Mouse (Mus musculus) stomach, postnatal 0 days (tissue): Measurements from ENCODE around the gene Rxfp1. TPM values are rescaled to one million over a fixed set of nuclear protein-coding genes. Genes with fewer than 3 reads are reported as not detected.

Experiments
- ATAC-seq: fragments of 200-750 bp; cut with Nextera tagmentation; 2 replicates; pipeline ENCODE4 v1.8.0; 2017; ENCODE audit not compliant: low FRiP score, low TSS enrichment
- DNase-seq: peaks from one replicate; pipeline ENCODE4 v3.0.0-alpha.2; 2016; ENCODE audit warnings: low spot score
- H3K27ac ChIP-seq: fragments of 300-500 bp; sonication (generic); replicated peaks from 2 replicates; pipeline ENCODE4 v1.5.1; 2014; ENCODE audit warnings: mild to moderate bottlenecking, control low read depth
- H3K27me3 ChIP-seq: fragments of 300-500 bp; sonication (generic); 2 replicates; pipeline ENCODE4 v1.6.1; 2014; ENCODE audit warnings: low read length; ENCODE audit not compliant: control insufficient read depth, insufficient read depth
- H3K36me3 ChIP-seq: fragments of 300-500 bp; sonication (generic); 2 replicates; pipeline ENCODE4 v1.6.1; 2014; ENCODE audit warnings: low read length, mixed read lengths; ENCODE audit not compliant: control insufficient read depth, insufficient read depth
- H3K4me1 ChIP-seq: fragments of 300-500 bp; sonication (generic); replicated peaks from 2 replicates; pipeline ENCODE4 v1.6.1; 2014; ENCODE audit warnings: antibody characterized with exemption; ENCODE audit not compliant: control insufficient read depth, insufficient read depth
- H3K4me2 ChIP-seq: fragments of 300-500 bp; sonication (generic); replicated peaks from 2 replicates; pipeline ENCODE4 v1.6.1; 2014; ENCODE audit warnings: low read depth, mild to moderate bottlenecking, control low read depth, moderate library complexity
- H3K4me3 ChIP-seq: fragments of 300-500 bp; sonication (generic); 2 replicates; pipeline ENCODE4 v1.5.1; 2014; ENCODE audit warnings: low read depth, low read length, control low read depth
- H3K9ac ChIP-seq: fragments of 300-500 bp; sonication (generic); 2 replicates; pipeline ENCODE4 v1.6.1; 2014; ENCODE audit warnings: mild to moderate bottlenecking, low read length, control low read depth, mixed read lengths
- H3K9me3 ChIP-seq: fragments of 300-500 bp; sonication (generic); 2 replicates; pipeline ENCODE4 v1.6.1; 2016; ENCODE audit warnings: low read length; ENCODE audit not compliant: control insufficient read depth
- CTCF ChIP-seq: IDR thresholded peaks from 2 replicates; pipeline ENCODE4 v1.5.1; 2016; ENCODE audit warnings: antibody characterized with exemption, low read depth, mild to moderate bottlenecking, moderate library complexity
- EP300 ChIP-seq: optimal IDR thresholded peaks from 2 replicates; pipeline ENCODE3; 2016; ENCODE audit warnings: antibody characterized with exemption
- whole genome bisulfite sequencing: fragments of 180-500 bp; shearing (Covaris S2); extraction: QIAGEN DNeasy Blood & Tissue Kit; methylation state at CpG from one replicate; pipeline ENCODE4 v1.1.7; 2014; 5-methylcytosine and 5-hydroxymethylcytosine counted together
- polyA plus RNA-seq: library from polyadenylated mRNA; unstranded; fragments of >200 nt; fragmentation: Nextera tagmentation; extraction: Ambion mirVana; gene quantifications from 2 replicates; pipeline ENCODE4 v1.2.1, GENCODE M21; 2015

Rxfp1 gene
- polyA plus RNA-seq, 1 experiment from 2014 or later = not detected

DNA sequence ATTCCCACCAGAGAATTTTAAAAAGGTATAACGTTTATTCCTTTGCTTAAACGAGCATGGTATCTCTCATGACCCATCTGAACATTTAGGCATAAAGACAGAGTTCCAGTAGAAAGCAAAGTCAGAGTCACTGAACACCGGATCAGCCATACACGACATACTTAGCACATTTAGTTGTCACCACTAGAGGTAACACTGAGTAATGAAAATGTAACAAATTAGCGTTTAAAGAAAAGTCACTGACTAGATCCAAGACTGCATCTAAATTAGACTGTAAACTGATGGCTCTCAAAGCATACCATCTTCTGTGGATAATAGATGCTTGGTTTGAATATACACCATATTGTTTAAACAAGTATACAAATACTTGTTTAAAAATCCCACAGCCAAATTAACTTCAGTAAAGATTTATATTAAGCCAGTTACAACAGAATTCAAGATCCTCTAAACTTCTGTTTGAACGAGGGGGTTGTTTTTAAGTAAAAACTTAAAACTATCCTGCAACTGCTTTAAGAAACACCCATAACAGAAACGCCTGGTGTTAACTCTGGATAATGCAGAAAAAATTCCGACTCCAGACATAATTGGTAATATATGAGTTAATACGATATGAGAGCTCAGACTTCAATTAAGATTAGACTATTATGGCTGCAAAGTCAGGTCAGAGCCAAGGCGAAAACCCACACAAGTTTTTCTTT lies 110.0 kb downstream of the Rxfp1 start:
- WGBS = 13% methylated on average over 10 of the region's 10 CpGs
- DNase-seq (no peak), ATAC-seq (no peak)
- Histone ChIP-seq H3K4me2 (peak overlapping the region; percentile 70), H3K9me3 (no peaks in the 10 kb centered on the region), H3K27ac (peak overlapping the region; percentile 93), H3K36me3 (no peaks in the 10 kb centered on the region), H3K4me3 (peak overlapping the region; percentile 73), H3K9ac (peak overlapping the region; percentile 61), H3K4me1 (no peaks in the 10 kb centered on the region), H3K27me3 (no peaks in the 10 kb centered on the region)
- TF ChIP-seq CTCF (peak; percentile 59), EP300 (no peak)

DNA sequence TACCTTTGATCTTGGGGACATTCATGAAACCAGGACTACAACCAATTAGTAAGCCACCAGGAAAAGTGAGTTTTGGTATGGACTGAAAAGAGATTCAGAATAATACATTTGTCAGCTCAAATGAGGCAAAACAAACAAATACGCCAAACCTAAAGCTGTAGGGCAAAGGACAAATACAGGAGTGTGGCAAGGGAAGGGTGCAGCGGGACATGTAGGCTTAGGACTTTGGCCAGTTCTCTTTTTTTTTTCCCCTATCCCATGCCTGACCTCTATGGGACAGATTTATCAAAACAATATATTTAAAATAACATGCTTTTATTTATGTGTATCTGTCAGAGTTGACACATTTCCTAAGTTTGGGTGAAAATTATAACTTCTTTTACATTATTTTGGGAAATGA lies 127.8 kb downstream of the Rxfp1 start:
- Histone ChIP-seq H3K4me1 (no peaks in the 10 kb centered on the region), H3K4me2 (no peak overlapping the region), H3K9me3 (no peaks in the 10 kb centered on the region), H3K36me3 (peaks cover 16% of the 10 kb centered on the region), H3K4me3 (no peak overlapping the region), H3K27me3 (no peaks in the 10 kb centered on the region), H3K9ac (no peak overlapping the region), H3K27ac (no peak overlapping the region)
- WGBS = 82% methylated on average over 2 of the region's 2 CpGs
- ATAC-seq = no peak
- TF ChIP-seq EP300 (no peak), CTCF (no peak)
- DNase-seq = no peak

DNA sequence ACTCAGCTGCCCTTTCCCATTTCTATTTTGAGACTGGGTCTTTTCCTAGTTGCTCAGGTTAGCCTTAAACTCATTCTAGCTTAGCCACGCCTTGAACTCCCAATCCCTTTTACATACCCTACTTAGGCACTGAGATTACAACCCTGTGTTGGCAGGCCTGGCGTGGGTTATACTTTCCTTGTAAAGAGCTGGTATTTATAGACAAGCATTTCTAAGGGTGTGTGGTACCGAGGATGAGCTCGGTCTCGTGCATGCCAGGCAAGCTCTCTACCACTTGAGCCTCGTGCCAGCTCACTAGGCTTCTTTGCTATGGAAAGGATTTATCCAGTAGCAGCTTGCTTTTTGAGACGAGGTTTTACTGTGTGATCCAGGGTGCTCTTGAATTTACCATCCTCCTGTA lies 142.2 kb downstream of the Rxfp1 start:
- no peaks in the 10 kb centered on the region for H3K4me1 ChIP-seq
- no peaks in the 10 kb centered on the region for H3K27me3 ChIP-seq
- H3K4me3 ChIP-seq = no peak overlapping the region
- DNase-seq (no peak), ATAC-seq (no peak)
- TF ChIP-seq EP300 (no peak), CTCF (no peak)
- WGBS = 91% methylated on average over 7 of the region's 7 CpGs
- no peak overlapping the region for H3K27ac ChIP-seq
- no peak overlapping the region for H3K4me2 ChIP-seq
- no peak overlapping the region for H3K9ac ChIP-seq
- peaks cover 17% of the 10 kb centered on the region; the same call in 1 of the 2 replicates for H3K36me3 ChIP-seq
- H3K9me3 ChIP-seq = no peaks in the 10 kb centered on the region

DNA sequence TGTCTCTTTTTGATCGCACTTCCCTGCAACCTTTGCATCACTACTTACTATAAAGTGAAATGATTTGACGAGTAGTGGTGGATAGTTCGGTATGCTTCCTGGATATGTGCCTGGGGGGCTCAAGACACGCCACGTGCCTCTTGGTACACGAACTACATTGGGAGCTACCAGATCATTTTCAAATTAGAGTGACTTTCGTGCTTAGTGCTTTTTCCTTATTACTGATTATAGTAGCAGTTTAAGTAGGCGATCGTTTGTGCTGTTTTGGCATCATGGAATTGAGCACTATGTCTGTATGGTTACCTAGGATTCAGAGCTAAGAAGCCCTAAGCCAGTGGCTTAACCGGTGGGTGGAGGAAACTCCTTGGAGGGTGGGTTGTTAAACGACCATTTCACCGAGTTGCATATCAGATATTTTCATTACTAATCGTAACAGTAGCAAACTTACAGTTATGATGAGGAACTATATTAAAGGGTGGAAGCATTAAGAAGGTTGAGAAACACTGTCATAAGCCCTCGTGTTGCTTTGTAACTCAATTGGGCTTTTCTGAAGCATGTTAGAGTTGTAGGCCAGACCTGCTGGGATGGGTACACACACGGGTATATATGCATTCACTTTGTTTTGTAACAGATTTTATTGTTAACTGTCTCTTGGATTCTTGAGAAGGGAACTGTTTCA lies 145.7 kb downstream of the Rxfp1 start:
- DNase-seq = no peak
- peak overlapping the region; percentile 89 for H3K9ac ChIP-seq
- no peaks in the 10 kb centered on the region for H3K9me3 ChIP-seq
- H3K27me3 ChIP-seq = no peaks in the 10 kb centered on the region
- no peak for TF ChIP-seq EP300
- no peak for TF ChIP-seq CTCF
- peak overlapping the region; percentile 87 for H3K27ac ChIP-seq
- H3K4me2 ChIP-seq = peak overlapping the region; percentile 81
- H3K4me3 ChIP-seq = peak overlapping the region; percentile 89
- H3K4me1 ChIP-seq = no peaks in the 10 kb centered on the region
- H3K36me3 ChIP-seq = peaks cover 8% of the 10 kb centered on the region; the same call in 1 of the 2 replicates
- 2% methylated on average over 15 of the region's 15 CpGs for WGBS
- no peak for ATAC-seq

Other genes starting within 250 kb of the Rxfp1 start
- gene Fnip2, start 170.1 kb downstream of the Rxfp1 start, polyA plus RNA-seq = 2.5 and 2.6 TPM in 2 replicates
- gene Ppid, start 146.5 kb downstream of the Rxfp1 start, polyA plus RNA-seq = 38.3 and 39.0 TPM in 2 replicates
- 10.1 and 11.1 TPM in 2 replicates for gene 4930579G24Rik, start 108.8 kb downstream of the Rxfp1 start, polyA plus RNA-seq
- gene Etfdh, start 108.4 kb downstream of the Rxfp1 start, polyA plus RNA-seq = 74.1 and 79.6 TPM in 2 replicates
- 1.7 and 2.2 TPM in 2 replicates for gene Tmem144, start 114.9 kb upstream of the Rxfp1 start, polyA plus RNA-seq
- gene Fam198b, start 146.7 kb upstream of the Rxfp1 start, polyA plus RNA-seq = 7.9 and 8.6 TPM in 2 replicates